Mouse (Mus musculus) ZHBTc4 (cell line): Measurements from ENCODE around the gene Shank3.

Experiments used
- DNase-seq: peaks from one replicate; pipeline ENCODE4 v3.0.0-alpha.2; 2011; ENCODE audit warnings: low read depth, low spot score

The Shank3 gene

DNA sequence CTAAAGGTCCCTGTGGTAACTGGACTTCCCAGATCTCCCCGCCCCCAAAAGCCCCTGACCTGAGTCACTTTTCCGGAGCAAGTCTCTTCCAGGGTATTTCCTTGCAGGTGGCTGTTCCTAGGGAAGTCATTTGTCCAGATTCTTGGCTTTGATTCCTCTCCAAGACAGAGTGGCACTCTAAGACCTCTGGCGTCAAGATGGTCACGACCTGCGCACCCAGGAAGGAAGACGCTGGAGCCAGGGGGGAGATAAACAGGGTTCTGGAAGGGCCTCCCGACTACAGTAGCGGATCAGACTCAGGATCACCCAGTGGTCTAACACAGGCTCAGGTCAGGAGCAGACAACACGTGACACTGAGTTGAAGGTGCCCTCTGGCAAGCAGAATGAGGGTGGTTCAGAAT is 22.3 kb upstream of the Shank3 start, which contains the start of gene Arsa:
Gene Arsa (minus strand): TSS at position 335 of the 401 bp plus-strand sequence.
- DNase-seq: no peak

- no peak for DNase-seq
These were observed 21.6 kb upstream of the Shank3 start for GRCm38 (mm10) chr15:89477806-89478205.

DNA sequence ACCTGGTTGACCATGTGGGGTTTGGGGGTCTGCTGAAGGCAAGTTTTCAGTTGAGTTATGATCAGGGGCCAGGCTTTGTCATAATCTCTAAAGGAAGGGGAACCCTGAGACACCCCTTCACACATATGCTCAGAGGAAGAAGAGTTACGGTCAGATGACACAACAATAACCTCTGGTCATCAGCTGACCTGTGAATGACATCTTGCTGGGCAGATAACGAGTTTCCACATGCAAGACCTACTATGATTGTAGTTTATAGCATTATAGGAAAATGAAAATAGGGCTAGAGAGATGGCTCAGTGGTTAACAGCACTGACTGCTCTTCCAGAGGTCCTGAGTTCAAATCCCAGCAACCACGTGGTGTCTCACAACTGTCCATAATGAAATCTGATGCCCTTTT is 20.8 kb upstream of the Shank3 start:
- DNase-seq: no peak

DNA sequence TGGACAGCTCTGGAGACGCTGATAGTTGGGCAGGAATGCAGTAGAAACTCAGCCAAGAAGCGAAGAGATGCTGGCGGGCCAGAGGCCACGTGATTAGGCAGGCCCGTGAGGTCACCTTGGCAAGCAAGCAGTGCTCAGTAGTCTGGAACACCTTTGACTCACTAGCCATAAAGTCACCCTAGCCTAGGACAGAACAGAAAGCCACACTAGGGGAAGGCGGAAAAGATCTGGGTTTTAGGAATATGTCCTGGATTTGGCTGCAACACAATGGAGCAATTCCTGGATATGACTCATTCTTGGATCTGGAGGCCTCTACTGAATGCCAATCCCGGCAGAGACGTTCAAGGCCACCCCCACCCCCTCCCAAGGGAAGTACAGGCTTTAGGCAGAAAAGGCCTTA is 18.8 kb upstream of the Shank3 start:
- DNase-seq: peak; percentile 69

- DNase-seq: no peak
These were observed 11.2 kb upstream of the Shank3 start for GRCm38 (mm10) chr15:89488182-89488581.

- DNase-seq: peak; percentile 43
These were observed 10.8 kb upstream of the Shank3 start for GRCm38 (mm10) chr15:89488611-89489117.

GRCm38 (mm10) chr15:89494970-89495369 is 4.5 kb upstream of the Shank3 start:
- DNase-seq: peak; percentile 57

GRCm38 (mm10) chr15:89496131-89496530 is 3.3 kb upstream of the Shank3 start:
- peak; percentile 56 for DNase-seq

DNA sequence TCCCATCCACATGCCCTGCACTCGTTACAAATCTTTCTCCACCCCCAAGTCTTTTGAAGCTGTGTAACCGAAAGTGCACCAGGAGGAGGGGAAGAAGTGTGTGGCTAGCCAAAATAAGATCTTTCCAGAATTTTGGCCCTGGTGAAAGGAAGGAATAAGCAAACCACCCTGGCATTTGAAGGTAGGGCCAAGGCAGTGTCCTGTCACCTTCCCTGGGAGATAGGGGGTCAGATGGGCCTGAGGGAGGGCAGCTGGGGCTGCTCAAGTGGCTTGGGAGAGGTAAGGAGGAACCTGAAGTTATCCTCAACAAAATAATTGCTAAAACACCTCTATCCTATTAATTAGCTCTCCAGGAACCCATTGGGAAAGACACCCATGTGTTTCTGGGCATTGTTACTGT is 2.6 kb upstream of the Shank3 start:
- DNase-seq: no peak

DNA sequence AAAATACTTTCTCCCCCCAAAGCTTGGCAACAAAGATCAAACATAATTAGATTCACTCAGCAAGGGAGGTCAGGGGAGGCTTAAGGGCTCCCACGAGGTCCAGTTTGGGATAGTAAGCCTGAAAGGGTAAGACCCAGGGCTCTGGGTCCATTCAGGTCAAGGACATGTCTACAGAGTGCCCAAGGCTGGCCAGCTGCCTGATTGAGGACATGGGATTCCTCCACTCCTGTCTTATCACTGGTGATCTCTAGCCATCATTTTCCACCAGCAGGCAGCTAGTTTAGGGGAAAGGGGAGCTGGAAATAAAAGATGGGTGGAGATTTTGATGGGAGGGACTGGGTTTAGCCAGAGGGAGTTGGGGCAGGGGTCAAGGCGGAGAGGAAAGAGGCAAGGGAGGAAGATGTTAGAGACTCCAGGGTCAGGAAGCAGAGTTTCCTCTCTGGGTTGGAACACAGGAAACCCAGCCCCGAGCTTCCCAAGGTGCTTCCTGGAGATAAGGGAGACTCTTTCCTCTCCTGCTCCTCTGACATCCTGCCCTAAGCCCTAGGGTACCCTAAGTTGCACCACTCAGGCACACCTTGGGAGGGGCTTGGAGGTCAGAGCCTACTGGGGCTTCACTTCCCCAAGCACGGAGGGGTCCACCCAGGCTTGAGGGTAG is 1.9 kb upstream of the Shank3 start:
- no peak for DNase-seq

DNA sequence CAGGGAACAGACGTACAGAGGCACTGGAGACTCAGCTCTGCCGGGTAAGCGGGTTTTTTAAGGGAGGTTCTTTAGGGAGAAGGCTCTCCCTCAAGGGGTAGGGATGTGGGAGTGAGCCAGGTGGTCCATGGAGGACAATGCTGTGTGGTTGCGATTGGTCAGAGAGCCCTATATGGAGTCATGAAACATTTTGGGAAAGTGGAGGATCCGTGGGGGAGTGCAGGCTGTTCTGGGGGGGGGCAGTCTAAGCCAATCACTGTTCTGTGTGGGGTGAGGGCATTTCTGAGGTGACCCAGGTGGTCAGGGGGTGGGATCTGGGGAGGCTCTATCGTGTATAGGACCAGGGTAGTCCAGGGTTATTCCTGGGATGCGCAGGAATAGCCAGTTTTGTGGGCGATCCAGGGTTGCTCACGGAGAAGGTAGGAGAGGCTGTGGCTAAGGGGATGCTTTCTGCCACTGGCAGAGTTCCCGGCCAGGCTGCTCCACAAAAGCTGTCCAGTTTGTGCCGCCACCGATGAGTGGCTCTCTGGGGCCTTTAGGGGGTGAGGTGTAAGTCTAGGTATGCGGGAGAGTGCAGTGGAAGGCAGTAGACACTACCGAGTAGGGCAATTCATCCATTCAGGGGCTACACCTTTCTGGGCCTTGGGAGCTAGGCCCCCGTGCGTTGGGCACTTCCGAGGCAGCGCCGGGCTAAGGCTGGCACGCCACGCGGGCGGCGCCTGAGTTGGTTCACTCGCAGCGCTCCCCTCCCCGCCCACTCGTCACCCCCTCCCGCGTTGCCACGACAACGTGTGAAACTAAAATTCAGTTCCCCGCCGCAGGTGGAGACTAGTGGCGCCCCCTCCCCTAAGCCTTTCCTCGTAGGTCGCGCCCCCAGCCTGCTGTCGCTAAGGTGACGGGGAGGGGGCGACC is 1.1 kb upstream of the Shank3 start:
- DNase-seq: peak; percentile 42

DNA sequence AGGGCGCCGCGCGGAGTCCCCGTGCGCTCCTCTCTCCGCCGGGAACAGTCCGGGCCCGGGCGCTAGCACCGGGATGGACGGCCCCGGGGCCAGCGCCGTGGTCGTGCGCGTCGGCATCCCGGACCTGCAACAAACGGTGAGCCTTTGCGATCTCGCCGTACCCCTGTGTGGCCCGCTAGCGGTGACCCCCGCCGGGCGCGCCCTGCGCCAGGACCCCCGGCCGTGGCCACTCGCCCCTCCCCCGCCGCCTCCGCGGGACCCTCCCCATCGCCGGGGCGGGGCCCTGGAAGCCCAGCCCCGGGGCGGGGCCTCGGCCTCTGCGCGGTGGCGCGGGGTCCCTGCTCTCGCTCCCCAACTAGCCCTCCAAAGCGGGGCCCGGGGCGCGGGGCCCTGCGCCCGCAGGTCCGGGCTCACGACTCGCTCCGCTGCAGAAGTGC is 379 bp downstream of the Shank3 start:
- DNase-seq: no peak

GRCm38 (mm10) chr15:89500221-89500791 is 883 bp downstream of the Shank3 start:
- DNase-seq: peak; percentile 83

- no peak for DNase-seq
These were observed 1.9 kb downstream of the Shank3 start for GRCm38 (mm10) chr15:89501321-89501720.

GRCm38 (mm10) chr15:89504838-89505237 is 5.4 kb downstream of the Shank3 start:
- no peak for DNase-seq

DNA sequence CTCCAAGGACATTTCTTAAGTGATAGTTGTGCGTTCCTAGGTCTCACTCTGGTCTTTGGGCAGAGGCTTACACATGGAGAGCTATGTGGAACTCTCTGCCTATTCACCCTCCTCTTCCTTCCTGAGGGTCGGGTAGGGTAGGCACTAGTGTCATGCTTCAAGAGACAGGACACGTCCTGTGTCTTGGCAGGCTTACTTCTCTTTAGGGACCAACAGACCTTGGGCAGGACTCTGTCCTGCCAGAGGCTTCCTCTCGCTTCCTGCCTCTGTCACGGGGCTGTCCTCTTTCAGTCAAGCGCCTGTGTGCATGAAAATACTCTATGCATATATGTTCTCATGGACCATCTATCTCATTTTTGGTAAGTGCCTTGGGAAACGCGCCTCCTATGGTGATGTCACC is 8.3 kb downstream of the Shank3 start:
- DNase-seq: no peak

DNA sequence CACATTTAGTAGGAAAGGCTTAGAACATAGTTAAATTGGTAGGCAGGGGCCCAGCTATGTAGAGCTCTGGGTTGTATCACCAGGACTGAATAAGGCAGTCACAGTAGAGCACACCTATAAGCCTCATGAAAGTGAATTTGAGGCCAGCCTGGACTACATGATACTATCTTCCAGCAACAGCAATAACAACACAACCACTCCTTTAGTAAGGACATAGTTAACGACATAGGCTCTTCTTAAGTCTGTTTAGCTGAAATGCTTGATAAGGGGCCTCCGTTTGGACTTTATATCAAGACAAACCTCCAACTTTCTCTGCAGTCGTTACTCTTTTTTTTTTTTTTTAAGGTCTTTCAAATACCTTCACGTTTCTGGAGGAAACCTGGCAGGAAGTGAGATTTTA is 13.3 kb downstream of the Shank3 start:
- no peak for DNase-seq

DNA sequence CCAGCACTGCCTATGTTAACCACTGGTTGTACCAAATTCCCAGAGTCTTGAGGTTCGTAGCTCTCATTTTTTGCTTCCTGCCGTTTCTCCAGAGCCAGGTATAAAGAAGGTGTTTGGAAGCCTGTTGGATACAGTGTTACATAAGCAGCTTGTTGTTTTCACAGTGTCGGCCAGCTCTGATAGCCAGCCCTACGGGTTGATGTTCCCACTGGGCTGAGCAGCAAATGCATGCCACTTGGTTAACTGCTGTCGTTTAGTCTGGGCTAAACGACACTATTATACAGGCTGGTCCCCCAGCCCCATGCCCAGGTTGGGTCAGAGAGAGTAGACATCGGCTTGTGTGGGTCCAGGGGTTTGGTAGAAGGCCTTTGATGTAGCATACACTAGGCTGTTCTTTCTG is 22.5 kb downstream of the Shank3 start:
- no peak for DNase-seq

DNA sequence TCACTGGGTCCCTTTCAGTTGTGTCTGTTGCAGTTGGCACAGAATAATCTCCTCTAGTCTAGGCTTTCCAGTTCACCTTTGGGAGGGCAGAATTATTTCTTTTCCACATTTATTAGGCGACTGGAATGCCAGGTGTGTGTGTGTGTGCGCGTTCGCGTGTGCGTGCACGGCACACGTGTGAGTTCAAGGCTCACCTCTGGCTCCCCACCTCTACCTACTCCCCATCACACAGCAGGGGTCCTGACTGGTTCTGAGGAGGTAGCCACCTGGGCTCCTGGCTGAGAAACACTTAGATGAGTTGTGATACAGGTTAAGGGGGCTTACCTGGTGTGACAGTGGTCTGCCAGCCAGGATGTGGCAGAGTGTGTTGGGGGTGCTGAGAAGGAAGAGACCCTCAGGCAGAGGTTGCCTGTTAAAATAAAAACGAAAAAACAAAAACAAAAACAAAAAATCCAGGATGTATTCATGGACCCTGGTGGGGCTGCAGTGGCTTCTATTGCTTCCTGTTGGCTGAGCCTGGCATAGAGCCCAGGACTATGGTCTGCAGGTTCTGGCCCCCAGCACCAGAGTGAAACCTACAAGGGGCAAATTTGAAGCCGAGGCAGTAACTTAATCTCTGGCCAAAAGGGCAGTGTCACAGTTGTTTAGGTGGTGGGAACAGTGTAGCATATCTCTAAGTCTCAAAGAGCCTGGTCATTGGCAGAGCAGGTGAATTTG is 23.3 kb downstream of the Shank3 start:
- no peak for DNase-seq

- DNase-seq: no peak
These were observed 23.9 kb downstream of the Shank3 start for GRCm38 (mm10) chr15:89523283-89523832.

DNA sequence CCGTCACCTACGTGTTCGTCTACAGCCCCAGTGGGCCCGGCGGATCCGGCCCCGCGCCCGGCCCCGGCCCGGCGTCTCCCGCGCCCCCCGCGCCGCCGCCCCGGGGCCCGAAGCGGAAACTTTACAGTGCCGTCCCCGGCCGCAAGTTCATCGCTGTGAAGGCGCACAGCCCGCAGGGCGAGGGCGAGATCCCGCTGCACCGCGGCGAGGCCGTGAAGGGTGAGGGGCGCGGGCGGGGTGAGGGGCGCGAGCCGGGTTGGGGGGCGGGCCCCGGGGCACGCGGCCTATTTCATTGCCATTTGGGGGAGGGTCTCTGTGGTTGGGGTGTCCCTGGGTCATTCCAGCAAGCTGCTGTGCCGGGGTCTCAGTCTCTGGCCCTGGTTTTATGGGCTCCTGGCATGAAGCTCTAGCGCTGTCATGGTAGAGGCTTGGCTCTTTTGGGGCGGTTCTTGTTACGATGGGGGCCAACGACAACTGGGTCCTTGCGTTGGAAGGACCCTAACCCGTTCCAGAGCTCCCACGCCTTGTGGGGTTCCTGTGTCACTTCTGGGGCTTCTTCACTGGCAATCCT is 24.7 kb downstream of the Shank3 start:
- peak; percentile 28 for DNase-seq
